31 mouse cellular contexts compared by ENCODE assay signal in the genomic region with DNA sequence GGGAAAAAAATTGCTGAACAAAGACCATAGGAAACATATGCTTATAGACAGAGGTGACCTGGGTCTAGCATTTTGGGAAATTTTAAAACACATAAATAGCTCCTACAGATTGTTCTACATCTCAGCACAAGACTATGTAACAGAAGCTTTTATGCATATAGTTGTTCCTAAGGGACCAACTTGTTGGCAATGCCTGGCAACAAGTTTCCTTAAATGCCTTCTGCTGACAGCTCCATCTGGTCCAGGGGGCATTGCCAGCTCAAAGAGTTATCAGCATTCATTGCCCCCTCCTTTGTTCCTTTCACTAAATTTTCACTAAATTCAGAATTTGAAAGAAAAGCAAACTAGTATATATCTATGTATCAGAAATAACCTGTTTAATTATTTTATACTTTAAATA.
A peak's percentile ranks its signal among the peaks of the same experiment; 100 is the strongest.
DNase-seq lines count a peak whose midpoint lies in the region; ATAC-seq and TF ChIP-seq lines count a peak whose summit lies in the region.
"Had no signal": no experiment of that assay in that cellular context is flagged by ENCODE, and none has a peak within 500 bp of the region (broad histone marks: within the 10 kb centered on the region; RNA-seq: fewer than 3 reads in every experiment).

No protein-coding gene starts in this region.

- no peaks in the 10 kb centered on the region for H3K36me3 ChIP-seq in forebrain, embryonic 15.5 days
- no peaks in the 10 kb centered on the region for H3K36me3 ChIP-seq in forebrain, embryonic 10.5 days (replicated peaks)
- H3K36me3 ChIP-seq in forebrain, postnatal 0 days (ENCODE audit: insufficient read depth) = no peaks in the 10 kb centered on the region
- H3K36me3 ChIP-seq: embryonic facial prominence, embryonic 10.5 days; G1E; limb, embryonic 10.5 days; liver, embryonic 15.5 days; lung, embryonic 15.5 days; midbrain, embryonic 13.5 days; neural tube, embryonic 12.5 days had no signal

- no peak overlapping the region for H3K4me3 ChIP-seq in forebrain, embryonic 15.5 days
- H3K4me3 ChIP-seq in forebrain, embryonic 10.5 days = no peak overlapping the region
- no peak overlapping the region for H3K4me3 ChIP-seq in forebrain, postnatal 0 days (ENCODE audit: low read depth, low read length)
- H3K4me3 ChIP-seq: embryonic facial prominence, embryonic 10.5 days; layer of hippocampus, adult 2 months; limb, embryonic 10.5 days; liver, embryonic 15.5 days; lung, embryonic 15.5 days; megakaryocyte, embryonic 14.5 days; midbrain, embryonic 13.5 days; neural tube, embryonic 12.5 days had no signal

- no peaks in the 10 kb centered on the region for H3K9me3 ChIP-seq in forebrain, embryonic 15.5 days
- H3K9me3 ChIP-seq in forebrain, embryonic 10.5 days = no peaks in the 10 kb centered on the region
- H3K9me3 ChIP-seq in forebrain, postnatal 0 days (ENCODE audit: low read length) = no peaks in the 10 kb centered on the region
- H3K9me3 ChIP-seq: embryonic facial prominence, embryonic 10.5 days; G1E; limb, embryonic 10.5 days; liver, embryonic 15.5 days; lung, embryonic 15.5 days; megakaryocyte, embryonic 14.5 days; midbrain, embryonic 13.5 days; neural tube, embryonic 12.5 days had no signal

- H3K27ac ChIP-seq in forebrain, embryonic 15.5 days (replicated peaks) = no peak overlapping the region
- no peak overlapping the region for H3K27ac ChIP-seq in forebrain, embryonic 10.5 days
- no peak overlapping the region for H3K27ac ChIP-seq in forebrain, postnatal 0 days (ENCODE audit: low read depth, low read length)
- H3K27ac ChIP-seq: embryonic facial prominence, embryonic 10.5 days; layer of hippocampus, adult 2 months; limb, embryonic 10.5 days; liver, embryonic 15.5 days; lung, embryonic 15.5 days; midbrain, embryonic 13.5 days; neural tube, embryonic 12.5 days had no signal

- TF ChIP-seq POLR2A in brain, embryonic 14.5 days (IDR thresholded peaks at IDR 0.05; ENCODE audit: borderline replicate concordance, extremely low read depth, insufficient read depth, insufficient read length, poor library complexity, severe bottlenecking) = no peak

- no peak for DNase-seq in forebrain, embryonic 10.5 days (ENCODE audit: extremely low spot score, low spot score)
- DNase-seq in left cerebral cortex, postnatal 4 days = peak; percentile 36
- DNase-seq in left cerebral cortex, adult 8-10 months (ENCODE audit: low spot score in 2 of 2) = no peak
- DNase-seq in brain, embryonic 14.5 days (ENCODE audit: low read depth) = peak; percentile 30
- peak; percentile 68 for DNase-seq in forebrain, postnatal 0 days
- DNase-seq in retina, postnatal 1 day = no peak
- DNase-seq: adrenal gland, adult 2 months; B cell, adult 2 months; cerebellum, adult 8-10 months; gastrocnemius, postnatal 14 days; heart, adult 11 months; kidney, adult 9 months; kidney, postnatal 25 days; liver; lung, postnatal 36 days; spleen, adult 18-20 months had no signal

- no peak for TF ChIP-seq CTCF in brain, embryonic 14.5 days (IDR thresholded peaks at IDR 0.05; ENCODE audit: borderline replicate concordance, extremely low read depth, insufficient read depth, insufficient read length)
- TF ChIP-seq CTCF in forebrain, postnatal 0 days (IDR thresholded peaks at IDR 0.05; ENCODE audit: low read depth) = no peak

- intact Hi-C loops in left cerebral cortex, postnatal 4 days (cut with DNase I) = no loop called here

- H3K4me2 ChIP-seq in forebrain, embryonic 15.5 days (replicated peaks) = no peak overlapping the region
- H3K4me2 ChIP-seq in forebrain, postnatal 0 days (ENCODE audit: low read depth) = no peak overlapping the region
- H3K4me2 ChIP-seq: heart, embryonic 11.5 days; liver, embryonic 15.5 days; lung, embryonic 15.5 days; midbrain, embryonic 13.5 days; neural tube, embryonic 12.5 days had no signal

- H3K27me3 ChIP-seq in forebrain, embryonic 15.5 days = no peaks in the 10 kb centered on the region
- H3K27me3 ChIP-seq in forebrain, embryonic 10.5 days (ENCODE audit: poor library complexity, severe bottlenecking) = no peaks in the 10 kb centered on the region
- no peaks in the 10 kb centered on the region for H3K27me3 ChIP-seq in forebrain, postnatal 0 days (ENCODE audit: insufficient read depth, low read length)
- H3K27me3 ChIP-seq: CH12.LX; liver, embryonic 15.5 days; lung, embryonic 15.5 days; megakaryocyte, embryonic 14.5 days; midbrain, embryonic 13.5 days; neural tube, embryonic 12.5 days; Patski had no signal

- H3K4me1 ChIP-seq in forebrain, embryonic 15.5 days = no peaks in the 10 kb centered on the region
- H3K4me1 ChIP-seq in forebrain, embryonic 10.5 days = no peaks in the 10 kb centered on the region
- H3K4me1 ChIP-seq in forebrain, postnatal 0 days (ENCODE audit: insufficient read depth) = no peaks in the 10 kb centered on the region
- H3K4me1 ChIP-seq: embryonic facial prominence, embryonic 10.5 days; limb, embryonic 10.5 days; liver, embryonic 15.5 days; lung, embryonic 15.5 days; megakaryocyte, embryonic 14.5 days; midbrain, embryonic 13.5 days; neural tube, embryonic 12.5 days had no signal

- no peak overlapping the region for H3K9ac ChIP-seq in forebrain, embryonic 15.5 days (replicated peaks)
- no peak overlapping the region for H3K9ac ChIP-seq in forebrain, postnatal 0 days
- H3K9ac ChIP-seq: liver, embryonic 15.5 days; lung, embryonic 15.5 days; midbrain, embryonic 13.5 days; neural tube, embryonic 12.5 days had no signal

- peak; percentile 63; the same call in 1 of the 2 replicates for ATAC-seq in forebrain, embryonic 15.5 days (replicated peaks)
- ATAC-seq in forebrain, postnatal 0 days = peak; percentile 96
- ATAC-seq: hindbrain, embryonic 16.5 days; intestine, embryonic 16.5 days; midbrain, embryonic 13.5 days; Patski had no signal

Comparison
In these comparisons a context has a peak if more than half of its experiments do, and no peak if none do; other contexts are left out.
1. DNase-seq: peak in left cerebral cortex, postnatal 4 days (single experiment), brain, embryonic 14.5 days (single experiment) and forebrain, postnatal 0 days (single experiment); none in forebrain, embryonic 10.5 days (single experiment), left cerebral cortex, adult 8-10 months (0 of 2) and retina, postnatal 1 day (single experiment).